Mouse (Mus musculus) lung, postnatal 0 days (tissue): ENCODE data around the gene Tmem238. TPM values are rescaled to one million over a fixed set of nuclear protein-coding genes. Genes with fewer than 3 reads are reported as not detected.

Source experiments
- ATAC-seq: fragments of 200-750 bp; cut with Nextera tagmentation; 2 replicates; pipeline ENCODE4 v1.8.0; 2017; ENCODE audit warnings: moderate library complexity
- DNase-seq: peaks from one replicate; pipeline ENCODE4 v3.0.0-alpha.2; 2016; ENCODE audit warnings: low spot score
- H3K27ac ChIP-seq: fragments of 300-500 bp; sonication (generic); 2 replicates; pipeline ENCODE4 v1.5.1; 2014; ENCODE audit warnings: antibody characterized with exemption, mild to moderate bottlenecking, low read length, mixed read lengths
- H3K27me3 ChIP-seq: fragments of 300-500 bp; sonication (generic); replicated peaks from 2 replicates; pipeline ENCODE4 v1.6.1; 2014; ENCODE audit warnings: low read length, mixed read lengths; ENCODE audit not compliant: insufficient read depth
- H3K36me3 ChIP-seq: fragments of 300-500 bp; sonication (generic); 2 replicates; pipeline ENCODE4 v1.6.1; 2014; ENCODE audit warnings: low read length, mixed read lengths; ENCODE audit not compliant: insufficient read depth
- H3K4me1 ChIP-seq: fragments of 300-500 bp; sonication (generic); 2 replicates; pipeline ENCODE4 v1.6.1; 2014; ENCODE audit warnings: antibody characterized with exemption, low read depth, low read length, mixed read lengths; ENCODE audit not compliant: insufficient read depth
- H3K4me2 ChIP-seq: fragments of 300-500 bp; sonication (generic); replicated peaks from 2 replicates; pipeline ENCODE4 v1.6.1; 2014; ENCODE audit warnings: low read depth, mild to moderate bottlenecking, low read length, moderate library complexity, mixed read lengths
- H3K4me3 ChIP-seq: fragments of 300-500 bp; sonication (generic); 2 replicates; pipeline ENCODE4 v1.5.1; 2014; ENCODE audit warnings: low read depth, low read length
- H3K9ac ChIP-seq: fragments of 300-500 bp; sonication (generic); replicated peaks from 2 replicates; pipeline ENCODE4 v1.6.1; 2014; ENCODE audit warnings: low read depth, mild to moderate bottlenecking
- H3K9me3 ChIP-seq: fragments of 300-500 bp; sonication (generic); 2 replicates; pipeline ENCODE4 v1.6.1; 2016; ENCODE audit warnings: low read length, mixed read lengths
- CTCF ChIP-seq: IDR thresholded peaks from 2 replicates; pipeline ENCODE4 v1.5.1; 2016; ENCODE audit warnings: antibody characterized with exemption, mild to moderate bottlenecking
- EP300 ChIP-seq: IDR thresholded peaks from 2 replicates; pipeline ENCODE4 v1.6.1; 2016; ENCODE audit warnings: antibody characterized with exemption, mild to moderate bottlenecking, control low read depth
- WGBS: fragments of 180-500 bp; shearing (Covaris S2); extraction: QIAGEN DNeasy Blood & Tissue Kit; methylation state at CpG from one replicate; pipeline ENCODE4 v1.1.7; 2014; 5-methylcytosine and 5-hydroxymethylcytosine counted together
- polyA plus RNA-seq: library from polyadenylated mRNA; unstranded; fragments of >200 nt; fragmentation: Nextera tagmentation; extraction: Ambion mirVana; gene quantifications from 2 replicates; pipeline ENCODE4 v1.2.1, GENCODE M21; 2015

Gene Tmem238
- polyA plus RNA-seq, 1 experiment from 2014 or later, result 45.4 TPM

- WGBS, result 75% methylated on average over 3 of the region's 5 CpGs
- TF ChIP-seq CTCF (no peak), EP300 (no peak)
- Histone ChIP-seq H3K9me3 (no peaks in the 10 kb centered on the region), H3K9ac (no peak within 1 kb of the TSS), H3K27ac (no peak within 1 kb of the TSS), H3K27me3 (peaks cover under 1% of the 10 kb centered on the region; the same call in 1 of the 2 replicates), H3K36me3 (no peaks in the 10 kb centered on the region), H3K4me2 (no peak within 1 kb of the TSS), H3K4me1 (no peaks in the 10 kb centered on the region), H3K4me3 (no peak within 1 kb of the TSS)
- no peak for DNase-seq
- ATAC-seq, result no peak
Measured at GRCm38 (mm10) chr7:4771202-4771601, 18.3 kb downstream of the Tmem238 start, which contains the start of gene Fam71e2. Fam71e2 (minus strand) TSS chr7:4771302.

GRCm38 (mm10) chr7:4764946-4765710, 24.3 kb downstream of the Tmem238 start:
- no peak overlapping the region for H3K4me2 ChIP-seq
- no peaks in the 10 kb centered on the region for H3K27me3 ChIP-seq
- no peaks in the 10 kb centered on the region for H3K36me3 ChIP-seq
- 15% methylated on average over 4 of the region's 4 CpGs for WGBS
- H3K27ac ChIP-seq, result no peak overlapping the region
- no peak overlapping the region for H3K4me3 ChIP-seq
- TF ChIP-seq CTCF (no peak), EP300 (no peak)
- no peaks in the 10 kb centered on the region for H3K9me3 ChIP-seq
- H3K4me1 ChIP-seq, result no peaks in the 10 kb centered on the region
- DNase-seq (no peak), ATAC-seq (no peak)
- H3K9ac ChIP-seq, result no peak overlapping the region

GRCm38 (mm10) chr7:4759670-4760069, 29.8 kb downstream of the Tmem238 start:
- TF ChIP-seq CTCF (no peak), EP300 (no peak)
- DNase-seq (peak; percentile 24), ATAC-seq (peak; percentile 56)
- no peaks in the 10 kb centered on the region for H3K9me3 ChIP-seq
- no peaks in the 10 kb centered on the region for H3K27me3 ChIP-seq
- no peak overlapping the region for H3K9ac ChIP-seq
- WGBS, result 25% methylated on average over 1 of the region's 1 CpGs
- H3K4me3 ChIP-seq, result no peak overlapping the region
- H3K36me3 ChIP-seq, result no peaks in the 10 kb centered on the region
- no peak overlapping the region for H3K4me2 ChIP-seq
- no peaks in the 10 kb centered on the region for H3K4me1 ChIP-seq
- H3K27ac ChIP-seq, result no peak overlapping the region

- H3K27ac ChIP-seq, result peak within 1 kb of the TSS; percentile 38; the same call in 1 of the 2 replicates
- H3K36me3 ChIP-seq, result no peaks in the 10 kb centered on the region
- ATAC-seq (peak; percentile 94), DNase-seq (peak; percentile 94)
- TF ChIP-seq CTCF (peak; percentile 17; the same call in 1 of the 2 replicates), EP300 (no peak)
- H3K9ac ChIP-seq, result no peak within 1 kb of the TSS
- no peaks in the 10 kb centered on the region for H3K9me3 ChIP-seq
- peak within 1 kb of the TSS; percentile 50 for H3K4me2 ChIP-seq
- H3K4me1 ChIP-seq, result peaks cover 13% of the 10 kb centered on the region; the same call in 1 of the 2 replicates
- WGBS, result 4% methylated on average over 21 of the region's 24 CpGs
- peak within 1 kb of the TSS; percentile 36 for H3K4me3 ChIP-seq
- H3K27me3 ChIP-seq, result no peaks in the 10 kb centered on the region
Measured at GRCm38 (mm10) chr7:4752821-4753570, 36.5 kb downstream of the Tmem238 start, which contains the start of gene Cox6b2. Cox6b2 (minus strand) TSS chr7:4753094.

GRCm38 (mm10) chr7:4751971-4752820, 37.3 kb downstream of the Tmem238 start:
- no peak overlapping the region for H3K27ac ChIP-seq
- peak overlapping the region; percentile 36 for H3K4me3 ChIP-seq
- ATAC-seq (peak; percentile 84), DNase-seq (peak; percentile 53)
- no peak overlapping the region for H3K9ac ChIP-seq
- H3K4me2 ChIP-seq, result peak overlapping the region; percentile 50
- 3% methylated on average over 30 of the region's 30 CpGs for WGBS
- no peak for TF ChIP-seq EP300
- no peak for TF ChIP-seq CTCF
- H3K36me3 ChIP-seq, result no peaks in the 10 kb centered on the region
- H3K9me3 ChIP-seq, result no peaks in the 10 kb centered on the region
- no peaks in the 10 kb centered on the region for H3K27me3 ChIP-seq
- peaks cover 13% of the 10 kb centered on the region; the same call in 1 of the 2 replicates for H3K4me1 ChIP-seq
